Mouse (Mus musculus): ENCODE measurements at regions not wholly inside any gene's neighbourhood (a gene's known extent, or its start where the extent isn't known, plus 50 kb on each side); places are given as distances from the start of the nearest gene placed in this dataset.

GRCm38 (mm10) chr8:126685365-126685764 lies 91.6 kb upstream of the Irf2bp2 start:
- peak; percentile 86 for DNase-seq (ENCODE audit: low read depth, low spot score)

GRCm38 (mm10) chr8:126683950-126684349 lies 90.2 kb upstream of the Irf2bp2 start:
- DNase-seq (ENCODE audit: low read depth, low spot score) = peak; percentile 92

- no peak for DNase-seq (ENCODE audit: low read depth, low spot score)
Measured at GRCm38 (mm10) chr8:126683555-126683947, 89.8 kb upstream of the Irf2bp2 start.

GRCm38 (mm10) chr8:126682817-126683554 lies 89.2 kb upstream of the Irf2bp2 start:
- no peak for DNase-seq (ENCODE audit: low read depth, low spot score)

GRCm38 (mm10) chr8:126681948-126682651 lies 88.3 kb upstream of the Irf2bp2 start:
- no peak for DNase-seq (ENCODE audit: low read depth, low spot score)

- peak; percentile 10 for DNase-seq (ENCODE audit: low read depth, low spot score)
Measured at GRCm38 (mm10) chr8:126678004-126678751, 84.4 kb upstream of the Irf2bp2 start.

GRCm38 (mm10) chr8:126675153-126675552 lies 81.4 kb upstream of the Irf2bp2 start:
- DNase-seq (ENCODE audit: low read depth, low spot score) = no peak

- DNase-seq (ENCODE audit: low read depth, low spot score) = no peak
Measured at GRCm38 (mm10) chr8:126673038-126673740, 79.4 kb upstream of the Irf2bp2 start.

GRCm38 (mm10) chr8:126671594-126671993 lies 77.8 kb upstream of the Irf2bp2 start:
- no peak for DNase-seq (ENCODE audit: low read depth, low spot score)

- no peak for DNase-seq (ENCODE audit: low read depth, low spot score)
Measured at GRCm38 (mm10) chr8:126669919-126670318, 76.1 kb upstream of the Irf2bp2 start.

- DNase-seq (ENCODE audit: low read depth, low spot score) = no peak
Measured at GRCm38 (mm10) chr8:126669154-126669553, 75.4 kb upstream of the Irf2bp2 start.

GRCm38 (mm10) chr8:126668657-126669025 lies 74.9 kb upstream of the Irf2bp2 start:
- no peak for DNase-seq (ENCODE audit: low read depth, low spot score)

- DNase-seq (ENCODE audit: low read depth, low spot score) = peak; percentile 66
Measured at GRCm38 (mm10) chr8:126667721-126668656, 74.2 kb upstream of the Irf2bp2 start.

GRCm38 (mm10) chr8:126667086-126667720 lies 73.4 kb upstream of the Irf2bp2 start:
- DNase-seq (ENCODE audit: low read depth, low spot score) = peak; percentile 57

- DNase-seq (ENCODE audit: low read depth, low spot score) = peak; percentile 100
Measured at GRCm38 (mm10) chr8:126666327-126667085, 72.7 kb upstream of the Irf2bp2 start.

- peak; percentile 88 for DNase-seq (ENCODE audit: low read depth, low spot score)
Measured at GRCm38 (mm10) chr8:126665581-126666241, 71.9 kb upstream of the Irf2bp2 start.

- DNase-seq (ENCODE audit: low read depth, low spot score) = no peak
Measured at GRCm38 (mm10) chr8:126664891-126665290, 71.1 kb upstream of the Irf2bp2 start.

GRCm38 (mm10) chr8:126662797-126663784 lies 69.3 kb upstream of the Irf2bp2 start:
- DNase-seq (ENCODE audit: low read depth, low spot score) = peak; percentile 73
